Mouse (Mus musculus): ENCODE results near the gene Dgke. TPM values are rescaled to one million over a fixed set of nuclear protein-coding genes. Genes with fewer than 3 reads are reported as not detected.
"Not testable (repeated sequence)": the region's sequence is repeated elsewhere in the genome, so short reads cannot be mapped to it uniquely, and the experiment has no call there.

Dgke gene
- polyA plus RNA-seq, 1 experiment from 2014 or later, result 0.40 TPM

DNA sequence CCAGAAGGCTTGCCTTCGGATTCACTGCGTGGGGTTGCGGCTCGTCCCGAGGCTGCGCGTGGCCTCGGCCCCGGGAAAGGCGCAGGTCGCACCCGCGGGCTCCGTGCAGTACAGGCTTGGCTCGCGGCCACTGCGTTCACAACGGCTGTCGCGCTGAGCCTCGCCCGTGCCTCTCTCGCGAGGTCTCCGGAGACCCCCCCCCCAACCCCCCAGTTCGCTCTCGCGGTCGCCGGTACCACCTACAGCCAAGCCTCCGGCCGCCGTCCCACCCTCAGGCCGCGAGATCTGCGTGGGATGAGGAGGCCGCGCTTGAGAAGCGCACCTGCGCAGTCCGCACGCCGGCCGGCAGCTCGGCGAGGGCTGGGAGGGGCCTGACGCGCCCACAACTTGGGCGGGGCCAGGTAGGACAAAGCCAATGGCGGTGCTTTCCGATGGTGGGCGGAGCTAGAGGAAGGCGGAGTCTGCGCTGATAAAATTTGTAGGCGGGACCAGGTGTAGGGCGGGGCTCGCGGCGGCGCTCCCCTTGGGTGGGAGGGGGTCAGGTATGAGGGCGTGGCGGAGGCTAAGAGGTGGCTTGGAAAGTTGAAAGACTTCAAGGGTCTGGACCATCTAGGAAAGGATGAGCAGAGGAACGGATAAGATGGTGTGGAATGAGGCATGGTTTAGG, 6.1 kb downstream of the Dgke start:
- no peaks in the 10 kb centered on the region for H3K36me3 ChIP-seq (replicated peaks)
- ATAC-seq (ENCODE audit: insufficient read depth), result peak; percentile 91
- no peak overlapping the region; the same call in 1 of the 2 replicates for H3K27ac ChIP-seq (replicated peaks)
- peak overlapping the region; percentile 64 for H3K9ac ChIP-seq
- peak overlapping the region; percentile 69 for H3K4me3 ChIP-seq (replicated peaks)
- H3K4me1 ChIP-seq (replicated peaks), result peaks cover 42% of the 10 kb centered on the region
- peak overlapping the region; percentile 99 for H3K4me2 ChIP-seq
- WGBS (ENCODE audit: insufficient replicate concordance), result under 1% methylated on average over 63 of the region's 63 CpGs
- no peaks in the 10 kb centered on the region for H3K9me3 ChIP-seq (replicated peaks)
- H3K27me3 ChIP-seq, result no peaks in the 10 kb centered on the region

GRCm38 (mm10) chr11:89059919-89060422, 6.7 kb downstream of the Dgke start:
- H3K36me3 ChIP-seq (replicated peaks), result no peaks in the 10 kb centered on the region
- H3K4me2 ChIP-seq, result peak overlapping the region; percentile 99
- H3K9me3 ChIP-seq (replicated peaks), result no peaks in the 10 kb centered on the region
- peaks cover 42% of the 10 kb centered on the region for H3K4me1 ChIP-seq (replicated peaks)
- H3K9ac ChIP-seq, result peak overlapping the region; percentile 64
- H3K27ac ChIP-seq (replicated peaks), result no peak overlapping the region; the same call in 1 of the 2 replicates
- whole genome bisulfite sequencing (ENCODE audit: insufficient replicate concordance), result under 1% methylated on average over 33 of the region's 33 CpGs
- H3K4me3 ChIP-seq (replicated peaks), result peak overlapping the region; percentile 69
- no peaks in the 10 kb centered on the region for H3K27me3 ChIP-seq
- ATAC-seq (ENCODE audit: insufficient read depth), result peak; percentile 35

DNA sequence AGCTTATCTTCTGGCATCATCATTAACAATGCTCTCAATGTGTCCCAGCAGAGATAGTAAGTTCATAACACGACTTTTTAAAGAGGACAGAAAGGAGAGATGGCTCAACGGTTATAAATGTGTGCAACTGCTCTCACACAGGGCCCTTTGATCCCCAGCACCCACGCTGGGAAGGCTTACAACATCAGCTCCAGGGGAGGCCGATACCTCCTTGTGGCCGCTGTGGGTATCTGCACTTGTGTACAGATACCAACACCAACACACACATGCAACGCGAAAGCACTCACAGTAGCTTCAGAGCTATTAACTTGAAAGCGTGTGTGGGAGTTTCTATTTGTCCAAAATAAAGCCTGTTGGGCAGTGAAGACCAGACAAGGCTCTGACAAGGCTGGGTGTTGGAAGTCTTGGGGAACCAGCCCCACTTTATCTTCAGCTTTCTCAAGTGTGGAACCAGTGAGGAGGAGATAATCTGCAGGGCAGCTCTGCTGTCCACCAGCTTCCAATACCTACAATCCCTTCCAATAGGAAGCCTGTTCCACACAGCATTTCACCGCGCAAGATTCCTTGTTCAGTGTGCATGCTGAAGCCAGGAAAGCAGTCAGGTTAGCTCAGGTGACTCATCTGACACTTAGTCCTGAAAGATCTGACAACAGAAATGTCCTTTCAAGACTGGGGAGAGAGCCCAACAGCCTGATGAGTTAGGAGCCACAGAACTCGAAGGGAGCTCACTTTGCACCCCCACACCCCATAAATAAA, 8.0 kb downstream of the Dgke start:
- Histone ChIP-seq H3K9me3 (replicated peaks) (no peaks in the 10 kb centered on the region), H3K4me1 (replicated peaks) (peaks cover 29% of the 10 kb centered on the region), H3K4me3 (replicated peaks) (no peak overlapping the region), H3K4me2 (peak overlapping the region; percentile 99), H3K9ac (no peak overlapping the region), H3K27me3 (no peaks in the 10 kb centered on the region), H3K27ac (replicated peaks) (no peak overlapping the region), H3K36me3 (replicated peaks) (no peaks in the 10 kb centered on the region)
- ATAC-seq (ENCODE audit: insufficient read depth), result no peak
- WGBS (ENCODE audit: insufficient replicate concordance), result 56% methylated on average over 11 of the region's 11 CpGs

DNA sequence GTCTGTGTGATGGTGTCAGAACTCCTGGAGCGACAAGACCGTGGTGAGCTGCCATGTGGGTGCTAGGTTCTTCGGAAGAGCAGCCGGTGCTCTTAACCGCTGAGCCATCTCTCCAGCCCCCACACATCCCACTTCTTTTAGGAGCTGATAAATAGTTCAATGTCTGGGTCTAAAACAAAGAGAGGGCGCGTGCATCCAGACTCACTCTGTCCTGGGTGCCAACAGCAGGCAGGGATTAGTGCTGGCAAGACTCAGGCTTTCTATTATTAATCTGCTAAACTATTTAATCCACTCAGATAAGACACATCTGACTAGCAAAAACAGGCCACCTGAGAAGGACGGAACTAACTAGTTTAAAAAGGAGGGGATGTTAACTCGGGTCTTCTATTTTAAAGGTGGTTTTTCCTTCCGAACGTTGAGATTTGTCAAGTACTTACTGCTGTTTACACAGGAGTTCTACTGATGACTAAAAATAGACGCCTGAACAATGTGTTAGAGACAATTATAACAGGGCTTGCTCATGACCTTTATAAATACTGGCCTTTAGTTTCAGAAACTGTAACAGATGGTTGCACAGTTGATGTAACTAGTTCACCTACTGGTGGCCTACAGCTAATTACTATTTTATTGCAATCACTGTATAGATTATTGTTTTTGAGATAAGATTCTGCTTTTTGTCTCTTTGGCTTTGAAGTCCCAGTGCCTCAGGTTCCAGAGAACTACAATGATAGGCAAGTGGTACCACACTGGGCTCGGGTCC, 10.5 kb downstream of the Dgke start:
- H3K9me3 ChIP-seq (replicated peaks), result no peaks in the 10 kb centered on the region
- H3K4me2 ChIP-seq, result no peak overlapping the region
- H3K9ac ChIP-seq, result no peak overlapping the region
- 76% methylated on average over 13 of the region's 13 CpGs for WGBS (ENCODE audit: insufficient replicate concordance)
- no peaks in the 10 kb centered on the region for H3K36me3 ChIP-seq (replicated peaks)
- H3K4me1 ChIP-seq (replicated peaks), result peaks cover 27% of the 10 kb centered on the region
- no peak for ATAC-seq (ENCODE audit: insufficient read depth)
- H3K27me3 ChIP-seq, result no peaks in the 10 kb centered on the region
- no peak overlapping the region for H3K27ac ChIP-seq (replicated peaks)
- no peak overlapping the region for H3K4me3 ChIP-seq (replicated peaks)

DNA sequence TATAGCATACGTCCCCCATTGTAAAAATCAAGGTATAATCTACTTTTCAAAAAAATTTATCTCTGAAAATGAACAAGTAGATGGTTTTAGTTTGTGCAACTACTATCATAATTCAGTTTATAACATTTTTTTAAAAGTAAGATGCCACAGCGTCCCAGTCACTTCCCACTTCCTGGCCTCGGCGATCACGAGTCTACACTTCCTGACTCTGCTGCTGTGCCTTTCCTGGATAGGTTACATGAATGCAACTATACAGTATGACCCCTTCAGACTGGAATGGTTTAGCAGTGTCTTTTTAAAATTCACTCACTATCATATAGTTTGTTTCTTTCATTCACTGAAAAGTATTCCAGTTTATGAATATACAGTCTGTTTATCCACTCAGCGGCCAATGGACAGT, 14.9 kb downstream of the Dgke start:
- Histone ChIP-seq H3K9ac (no peak overlapping the region), H3K9me3 (replicated peaks) (no peaks in the 10 kb centered on the region), H3K4me3 (replicated peaks) (no peak overlapping the region), H3K27me3 (no peaks in the 10 kb centered on the region), H3K4me1 (replicated peaks) (no peaks in the 10 kb centered on the region), H3K27ac (replicated peaks) (no peak overlapping the region), H3K36me3 (replicated peaks) (no peaks in the 10 kb centered on the region; the same call in 1 of the 2 replicates), H3K4me2 (no peak overlapping the region)
- ATAC-seq (ENCODE audit: insufficient read depth), result no peak
- WGBS (ENCODE audit: insufficient replicate concordance), result 59% methylated on average over 6 of the region's 6 CpGs

- no peak overlapping the region for H3K9ac ChIP-seq
- no peaks in the 10 kb centered on the region for H3K9me3 ChIP-seq (replicated peaks)
- no peaks in the 10 kb centered on the region for H3K4me1 ChIP-seq (replicated peaks)
- peaks cover 9% of the 10 kb centered on the region for H3K36me3 ChIP-seq (replicated peaks)
- H3K27ac ChIP-seq (replicated peaks), result no peak overlapping the region
- WGBS (ENCODE audit: insufficient replicate concordance), result 57% methylated on average over 3 of the region's 3 CpGs
- H3K27me3 ChIP-seq, result no peaks in the 10 kb centered on the region
- no peak overlapping the region for H3K4me3 ChIP-seq (replicated peaks)
- no peak for ATAC-seq (ENCODE audit: insufficient read depth)
- no peak overlapping the region for H3K4me2 ChIP-seq
These were observed 20.6 kb downstream of the Dgke start for GRCm38 (mm10) chr11:89046021-89046420.

- not testable (repeated sequence) for H3K9ac ChIP-seq; H3K4me1 ChIP-seq (replicated peaks); H3K27me3 ChIP-seq; H3K9me3 ChIP-seq (replicated peaks); H3K4me2 ChIP-seq; ATAC-seq (ENCODE audit: insufficient read depth); H3K4me3 ChIP-seq (replicated peaks); H3K27ac ChIP-seq (replicated peaks)
- WGBS (ENCODE audit: insufficient replicate concordance), result 88% methylated on average over 3 of the region's 3 CpGs
- H3K36me3 ChIP-seq (replicated peaks), result peaks cover 12% of the 10 kb centered on the region
These were observed 21.1 kb downstream of the Dgke start for GRCm38 (mm10) chr11:89045501-89045900.

DNA sequence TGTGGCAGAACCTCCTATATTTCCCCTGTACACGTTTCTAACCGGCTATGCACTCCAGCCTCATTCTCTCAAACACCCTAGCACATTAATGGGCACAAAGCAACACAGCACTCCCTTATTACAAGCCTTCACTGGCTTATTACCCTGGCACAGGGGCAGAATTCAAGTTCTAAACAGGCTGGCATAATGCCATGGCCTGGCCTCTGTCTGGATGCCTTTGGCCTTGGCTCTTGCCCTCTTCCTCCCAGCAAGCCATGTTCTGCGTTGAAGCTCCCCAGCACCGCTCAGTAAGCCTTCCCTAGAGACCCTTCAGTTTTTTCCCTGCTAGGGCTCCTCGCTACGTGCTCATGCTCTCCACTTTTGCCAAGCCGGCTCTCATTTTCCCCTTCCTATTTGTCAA, 23.6 kb downstream of the Dgke start:
- no peak overlapping the region for H3K9ac ChIP-seq
- no peak for ATAC-seq (ENCODE audit: insufficient read depth)
- peaks cover 19% of the 10 kb centered on the region for H3K36me3 ChIP-seq (replicated peaks)
- no peak overlapping the region for H3K27ac ChIP-seq (replicated peaks)
- no peaks in the 10 kb centered on the region for H3K9me3 ChIP-seq (replicated peaks)
- H3K4me2 ChIP-seq, result no peak overlapping the region
- no peaks in the 10 kb centered on the region for H3K27me3 ChIP-seq
- 78% methylated on average over 7 of the region's 7 CpGs for WGBS (ENCODE audit: insufficient replicate concordance)
- no peaks in the 10 kb centered on the region for H3K4me1 ChIP-seq (replicated peaks)
- H3K4me3 ChIP-seq (replicated peaks), result no peak overlapping the region

DNA sequence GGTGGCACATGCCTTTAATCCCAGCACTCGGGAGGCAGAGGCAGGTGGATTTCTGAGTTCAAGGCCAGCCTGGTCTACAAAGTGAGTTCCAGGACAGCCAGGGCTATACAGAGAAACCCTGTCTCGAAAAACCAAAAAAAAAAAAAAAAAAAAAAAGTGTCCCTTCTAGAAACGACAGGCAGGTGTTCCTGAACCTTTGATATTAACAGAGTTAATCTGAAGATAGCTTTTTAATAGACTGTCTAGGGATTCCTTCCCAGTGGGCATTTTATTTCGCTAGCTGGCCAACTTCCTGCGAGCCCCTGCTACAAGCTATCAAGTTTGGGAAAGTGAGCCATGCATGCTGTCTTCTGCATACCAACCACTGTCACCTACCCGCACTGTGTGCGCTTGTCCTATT, 25.6 kb downstream of the Dgke start:
- 78% methylated on average over 6 of the region's 7 CpGs for WGBS (ENCODE audit: insufficient replicate concordance)
- peaks cover 19% of the 10 kb centered on the region for H3K36me3 ChIP-seq (replicated peaks)
- ATAC-seq (ENCODE audit: insufficient read depth); H3K27ac ChIP-seq (replicated peaks); H3K4me2 ChIP-seq; H3K9me3 ChIP-seq (replicated peaks); H3K4me1 ChIP-seq (replicated peaks); H3K4me3 ChIP-seq (replicated peaks); H3K9ac ChIP-seq; H3K27me3 ChIP-seq: not testable (repeated sequence)

DNA sequence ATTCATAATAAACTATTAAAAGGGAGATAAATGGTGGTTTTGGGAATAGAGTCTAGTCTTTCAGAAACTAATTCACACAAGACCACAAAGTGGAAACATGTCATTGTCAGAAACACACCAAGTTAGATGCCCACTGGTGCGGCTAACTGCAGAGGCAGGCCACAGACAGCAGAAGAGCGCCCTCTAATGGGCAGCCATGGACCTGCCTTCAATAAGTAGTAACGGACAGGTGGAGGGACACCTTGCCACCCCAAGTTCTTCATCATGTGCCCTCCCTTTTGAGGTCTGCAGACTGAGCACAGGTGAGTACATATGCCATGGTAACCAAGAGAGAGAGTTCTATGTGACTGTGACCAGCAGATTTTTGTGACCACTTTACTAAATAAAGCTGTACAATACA, 27.3 kb downstream of the Dgke start:
- WGBS (ENCODE audit: insufficient replicate concordance), result 21% methylated on average over 3 of the region's 3 CpGs

GRCm38 (mm10) chr11:89038496-89038895, 28.2 kb downstream of the Dgke start:
- Histone ChIP-seq H3K4me3 (replicated peaks) (no peak overlapping the region), H3K27ac (replicated peaks) (no peak overlapping the region), H3K36me3 (replicated peaks) (peaks cover 10% of the 10 kb centered on the region), H3K4me2 (no peak overlapping the region), H3K9me3 (replicated peaks) (no peaks in the 10 kb centered on the region), H3K4me1 (replicated peaks) (no peaks in the 10 kb centered on the region), H3K9ac (no peak overlapping the region), H3K27me3 (no peaks in the 10 kb centered on the region)
- 82% methylated on average over 6 of the region's 6 CpGs for WGBS (ENCODE audit: insufficient replicate concordance)
- no peak for ATAC-seq (ENCODE audit: insufficient read depth)

More for the DNA sequence above, 27.3 kb downstream of the Dgke start:
- Histone ChIP-seq H3K4me1 (replicated peaks) (no peaks in the 10 kb centered on the region), H3K27me3 (no peaks in the 10 kb centered on the region), H3K27ac (replicated peaks) (no peak overlapping the region), H3K36me3 (replicated peaks) (peaks cover 11% of the 10 kb centered on the region), H3K9ac (no peak overlapping the region), H3K9me3 (replicated peaks) (no peaks in the 10 kb centered on the region), H3K4me3 (replicated peaks) (no peak overlapping the region), H3K4me2 (no peak overlapping the region)
- no peak for ATAC-seq (ENCODE audit: insufficient read depth)

Data from liver, embryonic 15.5 days (tissue).